ENCODE assay signal across 8 mouse cellular contexts in the genomic region with DNA sequence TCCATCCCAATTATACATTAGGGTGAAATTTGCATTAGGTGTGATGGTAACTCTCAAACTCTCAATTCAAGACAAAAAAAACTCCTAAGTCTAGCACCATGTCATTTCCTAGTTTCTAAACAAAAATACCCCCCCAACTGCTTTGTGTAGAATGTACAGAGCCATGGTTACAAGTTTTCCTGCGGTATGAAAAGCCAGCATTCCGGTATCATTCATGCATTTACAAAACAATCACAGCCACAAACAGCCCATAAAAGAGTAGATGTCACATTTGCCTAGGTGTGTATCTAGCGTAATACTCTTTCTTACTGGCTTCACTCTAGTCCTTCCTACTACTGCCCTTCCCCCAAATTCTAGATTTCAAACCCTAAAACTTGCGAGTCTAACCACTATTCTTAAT. TPM values are rescaled to one million over a fixed set of nuclear protein-coding genes. Genes with fewer than 3 reads are reported as not detected.
DNase-seq lines count a peak whose midpoint lies in the region; ATAC-seq lines count a peak whose summit lies in the region.

No protein-coding gene starts in this region.

- ATAC-seq in erythroblast, adult 5-6 weeks (replicated peaks; ENCODE audit: low FRiP score, poor library complexity, severe bottlenecking): no peak
- ATAC-seq in forebrain, embryonic 12.5 days (ENCODE audit: low FRiP score): no peak
- no peak for ATAC-seq in liver, embryonic 13.5 days (ENCODE audit: low read depth)

- H3K36me3 ChIP-seq in erythroblast, embryonic 14.5 days (ENCODE audit: control insufficient read depth): peaks cover 52% of the 10 kb centered on the region
- peaks cover 9% of the 10 kb centered on the region for H3K36me3 ChIP-seq in forebrain, embryonic 12.5 days (replicated peaks)
- peaks cover 13% of the 10 kb centered on the region for H3K36me3 ChIP-seq in liver, embryonic 13.5 days

- peak overlapping the region; percentile 83 for H3K4me3 ChIP-seq in erythroblast, embryonic 14.5 days (replicated peaks)
- H3K4me3 ChIP-seq in forebrain, embryonic 12.5 days (replicated peaks): peak overlapping the region; percentile 86
- H3K4me3 ChIP-seq in liver, embryonic 13.5 days (replicated peaks): peak overlapping the region; percentile 78

- H3K27ac ChIP-seq in forebrain, embryonic 12.5 days: peak overlapping the region; percentile 88
- H3K27ac ChIP-seq in liver, embryonic 13.5 days: peak overlapping the region; percentile 81; the same call in 1 of the 2 replicates

- peak overlapping the region; percentile 81 for H3K4me2 ChIP-seq in forebrain, embryonic 12.5 days
- H3K4me2 ChIP-seq in liver, embryonic 13.5 days: peak overlapping the region; percentile 87

- H3K4me1 ChIP-seq in erythroblast, embryonic 14.5 days (ENCODE audit: control insufficient read depth): peaks cover 79% of the 10 kb centered on the region
- peaks cover 30% of the 10 kb centered on the region for H3K4me1 ChIP-seq in forebrain, embryonic 12.5 days
- peaks cover 71% of the 10 kb centered on the region for H3K4me1 ChIP-seq in liver, embryonic 13.5 days (replicated peaks)

- 9% methylated on average over 4 of the region's 4 CpGs for WGBS in forebrain, embryonic 12.5 days
- 46% methylated on average over 4 of the region's 4 CpGs for WGBS in liver, embryonic 13.5 days (ENCODE audit: insufficient replicate concordance)

- peak overlapping the region; percentile 65 for H3K9ac ChIP-seq in forebrain, embryonic 12.5 days
- H3K9ac ChIP-seq in liver, embryonic 13.5 days: peak overlapping the region; percentile 91

- peak; percentile 42 for DNase-seq in 3T3-L1 (ENCODE audit: low read depth, low spot score)
- DNase-seq in liver, embryonic 13.5 days: no peak
- DNase-seq in left cerebral cortex, postnatal 36 days (ENCODE audit: low spot score in 2 of 2): no peak
- DNase-seq in left cerebral cortex, postnatal 10 days (ENCODE audit: extremely low spot score in 1 of 2, low spot score in 2 of 2): no peak
- no peak for DNase-seq in adrenal gland, postnatal 14 days

- H3K9me3 ChIP-seq in erythroblast, embryonic 14.5 days (ENCODE audit: control insufficient read depth, low read length): no peaks in the 10 kb centered on the region
- H3K9me3 ChIP-seq in forebrain, embryonic 12.5 days: no peaks in the 10 kb centered on the region
- H3K9me3 ChIP-seq in liver, embryonic 13.5 days (replicated peaks): no peaks in the 10 kb centered on the region

- intact Hi-C loops in left cerebral cortex, postnatal 36 days (cut with DNase I): no loop called here
- intact Hi-C loops in left cerebral cortex, postnatal 10 days (cut with DNase I): no loop called here

- H3K27me3 ChIP-seq in erythroblast, embryonic 14.5 days (ENCODE audit: control insufficient read depth): no peaks in the 10 kb centered on the region
- no peaks in the 10 kb centered on the region for H3K27me3 ChIP-seq in forebrain, embryonic 12.5 days
- H3K27me3 ChIP-seq in liver, embryonic 13.5 days: no peaks in the 10 kb centered on the region

RNA-seq across cellular contexts. Expression of gene Ube2h, which starts 2.2 kb away (rescaled TPM):
- 18.3 and 28.7 TPM in 2 replicates for polyA plus RNA-seq in erythroblast, embryonic 14.5 days (2012)
- total RNA-seq in erythroblast, adult 5-6 weeks (2015; ENCODE audit: low replicate concordance): 230 and 271 TPM in 2 replicates
- 407 and 551 TPM in 2 replicates for total RNA-seq in erythroblast, adult 5-6 weeks (2017; ENCODE audit: low replicate concordance)
- polyA plus RNA-seq in forebrain, embryonic 12.5 days (2016; fragmentation: Nextera tagmentation; extraction: Ambion mirVana): 56.9 and 62.3 TPM in 2 replicates
- polyA plus RNA-seq in liver, embryonic 13.5 days (2015; fragmentation: Nextera tagmentation; extraction: Ambion mirVana): 25.4 and 28.5 TPM in 2 replicates
- 10 to 100 TPM; 90.2 to 95.1 TPM for total RNA-seq in left cerebral cortex, postnatal 36 days (2021)
- total RNA-seq in left cerebral cortex, postnatal 10 days (2021): 10 to 100 TPM; 92.0 to 93.9 TPM
- total RNA-seq in adrenal gland, postnatal 14 days (2021): 116 and 124 TPM in 2 replicates
